Mouse (Mus musculus): ENCODE measurements at regions not wholly inside any gene's neighbourhood (a gene's known extent, or its start where the extent isn't known, plus 50 kb on each side); places are given as distances from the start of the nearest gene placed in this dataset.

- intact Hi-C loops (cut with DNase I; ENCODE audit: low total_unique reads) = loop anchor here (5.0 to 10.0 kb wide), 2 partner anchors 532 to 600 kb away; no protein-coding TSS in a partner anchor
- peak; percentile 11 for DNase-seq
These were observed 56.8 kb upstream of the Edn1 start for GRCm38 (mm10) chr13:42244240-42245086.

- no peak for DNase-seq
- intact Hi-C loops (cut with DNase I; ENCODE audit: low total_unique reads) = loop anchor here (10.0 kb wide), 1 partner anchor 601 kb away; no protein-coding TSS in a partner anchor
These were observed 55.4 kb upstream of the Edn1 start for GRCm38 (mm10) chr13:42245753-42246409.

Data from gastrocnemius, postnatal 14 days (tissue).